Mouse (Mus musculus) lung, adult 2 months (tissue): Measurements from ENCODE around the gene Muc1.

Source experiments
- CTCF ChIP-seq: fragments of 200-500 bp; IDR thresholded peaks from 2 replicates; pipeline ENCODE4 v1.5.1; 2011; ENCODE audit warnings: mild to moderate bottlenecking, low read length, control low read depth; ENCODE audit not compliant: insufficient read depth
- POLR2A ChIP-seq: fragments of 200-500 bp; IDR thresholded peaks from 2 replicates; pipeline ENCODE4 v1.6.1; 2011; ENCODE audit warnings: low read depth, mild to moderate bottlenecking, control low read depth, low read length, borderline replicate concordance; ENCODE audit errors: extremely low read depth

DNA sequence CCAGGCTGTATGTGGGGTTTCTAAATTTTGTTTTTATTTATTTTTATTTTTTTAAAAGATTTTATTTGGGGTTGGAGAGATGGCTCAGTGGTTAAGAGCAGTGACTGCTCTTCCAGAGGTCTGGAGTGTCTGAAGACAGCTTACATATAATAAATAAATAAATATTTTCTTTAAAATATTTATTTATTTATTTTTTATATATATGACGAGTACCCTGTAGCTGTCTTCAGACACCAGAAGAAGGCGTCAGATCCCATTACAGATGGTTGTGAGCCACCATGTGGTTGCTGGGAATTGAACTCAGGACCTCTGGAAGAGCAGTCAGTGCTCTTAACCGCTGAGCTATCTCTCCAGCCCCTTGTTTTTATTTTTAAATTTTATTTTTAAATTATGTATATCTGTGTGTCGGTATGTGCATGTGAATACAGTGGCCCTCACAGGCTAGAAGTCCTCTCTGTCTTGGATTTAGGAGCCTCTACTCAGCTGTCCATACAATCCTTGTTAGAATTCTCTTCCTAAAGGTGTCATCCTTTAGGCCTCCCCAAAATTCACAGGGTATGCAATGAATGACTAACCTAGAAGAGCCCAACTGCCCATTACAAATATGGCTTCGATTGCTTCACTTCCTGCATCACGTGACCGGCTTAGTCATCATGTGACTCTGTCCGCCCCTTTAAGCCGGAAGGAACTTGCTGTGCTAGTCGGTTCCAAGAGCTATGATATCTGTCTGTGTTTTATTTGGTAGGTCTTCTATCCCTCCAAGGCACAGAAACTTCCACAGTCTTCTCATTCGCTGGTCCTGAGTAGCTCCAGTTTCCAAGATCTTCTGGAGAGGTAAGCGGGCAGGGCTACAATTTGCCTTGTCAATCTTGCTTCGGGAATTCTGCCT is 26.4 kb upstream of the Muc1 start, which contains the start of gene Gba:
- TF ChIP-seq CTCF (no peak), POLR2A (no peak; the same call in 1 of the 2 replicates)
